Mouse (Mus musculus) midbrain, embryonic 15.5 days (tissue): ENCODE measurements at regions not wholly inside any gene's neighbourhood (a gene's known extent, or its start where the extent isn't known, plus 50 kb on each side); places are given as distances from the start of the nearest gene placed in this dataset.

ENCODE experiments used
- ATAC-seq: fragments of 200-750 bp; cut with Nextera tagmentation; replicated peaks from 2 replicates; pipeline ENCODE4 v1.8.0; 2017; ENCODE audit warnings: moderate TSS enrichment
- H3K27ac ChIP-seq: fragments of 300-500 bp; sonication (generic); 2 replicates; pipeline ENCODE4 v1.5.1; 2015; ENCODE audit warnings: mild to moderate bottlenecking, inconsistent platforms
- H3K27me3 ChIP-seq: fragments of 300-500 bp; sonication (generic); replicated peaks from 2 replicates; pipeline ENCODE4 v1.6.1; 2015; ENCODE audit warnings: inconsistent platforms
- H3K36me3 ChIP-seq: fragments of 300-500 bp; sonication (generic); replicated peaks from 2 replicates; pipeline ENCODE4 v1.6.1; 2015; ENCODE audit warnings: inconsistent platforms
- H3K4me1 ChIP-seq: fragments of 300-500 bp; sonication (generic); 2 replicates; pipeline ENCODE4 v1.6.1; 2015; ENCODE audit warnings: inconsistent platforms
- H3K4me2 ChIP-seq: fragments of 300-500 bp; sonication (generic); 2 replicates; pipeline ENCODE4 v1.6.1; 2015; ENCODE audit warnings: inconsistent platforms, mild to moderate bottlenecking, moderate library complexity
- H3K4me3 ChIP-seq: fragments of 300-500 bp; sonication (generic); 2 replicates; pipeline ENCODE4 v1.5.1; 2015; ENCODE audit warnings: mild to moderate bottlenecking, inconsistent platforms
- H3K9ac ChIP-seq: fragments of 300-500 bp; sonication (generic); 2 replicates; pipeline ENCODE4 v1.6.1; 2015; ENCODE audit warnings: mild to moderate bottlenecking, inconsistent platforms
- H3K9me3 ChIP-seq: fragments of 300-500 bp; sonication (generic); 2 replicates; pipeline ENCODE4 v1.6.1; 2016; ENCODE audit warnings: inconsistent platforms
- WGBS: fragments of 180-500 bp; shearing (Covaris S2); methylation state at CpG from one replicate; pipeline ENCODE4 v1.1.7; 2015; ENCODE audit warnings: mixed read lengths; 5-methylcytosine and 5-hydroxymethylcytosine counted together

- Histone ChIP-seq H3K4me1 (no peaks in the 10 kb centered on the region), H3K4me3 (no peak overlapping the region), H3K9me3 (no peaks in the 10 kb centered on the region), H3K36me3 (no peaks in the 10 kb centered on the region), H3K27me3 (no peaks in the 10 kb centered on the region), H3K9ac (no peak overlapping the region), H3K27ac (no peak overlapping the region), H3K4me2 (no peak overlapping the region)
- ATAC-seq, result no peak
- WGBS, result 92% methylated on average over 8 of the region's 8 CpGs
These were observed 81.2 kb upstream of the Eef1e1 start for GRCm38 (mm10) chr13:38740066-38740465.

GRCm38 (mm10) chr13:38736361-38737035 is 77.6 kb upstream of the Eef1e1 start:
- no peak overlapping the region for H3K4me3 ChIP-seq
- H3K4me1 ChIP-seq, result no peaks in the 10 kb centered on the region

GRCm38 (mm10) chr13:38735294-38735693 is 76.4 kb upstream of the Eef1e1 start:
- no peaks in the 10 kb centered on the region for H3K9me3 ChIP-seq
- no peak overlapping the region for H3K9ac ChIP-seq
- H3K36me3 ChIP-seq, result no peaks in the 10 kb centered on the region
- no peak overlapping the region for H3K4me3 ChIP-seq
- no peaks in the 10 kb centered on the region for H3K4me1 ChIP-seq
- WGBS, result 86% methylated on average over 6 of the region's 6 CpGs
- H3K27me3 ChIP-seq, result no peaks in the 10 kb centered on the region
- no peak overlapping the region for H3K27ac ChIP-seq
- no peak for ATAC-seq
- H3K4me2 ChIP-seq, result no peak overlapping the region

More at GRCm38 (mm10) chr13:38736361-38737035, 77.6 kb upstream of the Eef1e1 start:
- no peak overlapping the region for H3K27ac ChIP-seq
- no peak overlapping the region for H3K9ac ChIP-seq
- 97% methylated on average over 4 of the region's 4 CpGs for WGBS
- no peaks in the 10 kb centered on the region for H3K27me3 ChIP-seq
- no peak overlapping the region for H3K4me2 ChIP-seq
- H3K9me3 ChIP-seq, result no peaks in the 10 kb centered on the region
- ATAC-seq, result no peak
- no peaks in the 10 kb centered on the region for H3K36me3 ChIP-seq

GRCm38 (mm10) chr13:38733246-38733645 is 74.4 kb upstream of the Eef1e1 start:
- WGBS, result 87% methylated on average over 4 of the region's 4 CpGs
- Histone ChIP-seq H3K27ac (no peak overlapping the region), H3K4me3 (no peak overlapping the region), H3K9me3 (no peaks in the 10 kb centered on the region), H3K9ac (no peak overlapping the region), H3K27me3 (no peaks in the 10 kb centered on the region), H3K4me2 (no peak overlapping the region), H3K4me1 (no peaks in the 10 kb centered on the region), H3K36me3 (no peaks in the 10 kb centered on the region)
- ATAC-seq, result no peak

- Histone ChIP-seq H3K4me3 (no peak overlapping the region), H3K36me3 (no peaks in the 10 kb centered on the region), H3K9me3 (no peaks in the 10 kb centered on the region), H3K27ac (no peak overlapping the region), H3K27me3 (no peaks in the 10 kb centered on the region), H3K9ac (no peak overlapping the region), H3K4me2 (no peak overlapping the region), H3K4me1 (no peaks in the 10 kb centered on the region)
- ATAC-seq, result no peak
- WGBS, result 92% methylated on average over 4 of the region's 4 CpGs
These were observed 66.6 kb upstream of the Eef1e1 start for GRCm38 (mm10) chr13:38725452-38725851.

- Histone ChIP-seq H3K4me2 (no peak overlapping the region), H3K4me3 (no peak overlapping the region), H3K27me3 (no peaks in the 10 kb centered on the region), H3K27ac (no peak overlapping the region), H3K4me1 (no peaks in the 10 kb centered on the region), H3K36me3 (no peaks in the 10 kb centered on the region), H3K9me3 (no peaks in the 10 kb centered on the region), H3K9ac (no peak overlapping the region)
- WGBS, result 99% methylated on average over 3 of the region's 3 CpGs
- ATAC-seq, result no peak
These were observed 62.3 kb upstream of the Eef1e1 start for GRCm38 (mm10) chr13:38721166-38721565.

GRCm38 (mm10) chr13:38714838-38715237 is 56.0 kb upstream of the Eef1e1 start:
- no peak overlapping the region for H3K4me2 ChIP-seq
- ATAC-seq, result no peak
- WGBS, result 92% methylated on average over 5 of the region's 5 CpGs

More at GRCm38 (mm10) chr13:38714838-38715237, 56.0 kb upstream of the Eef1e1 start:
- Histone ChIP-seq H3K4me3 (no peak overlapping the region), H3K4me1 (no peaks in the 10 kb centered on the region), H3K36me3 (no peaks in the 10 kb centered on the region), H3K27ac (no peak overlapping the region), H3K9ac (no peak overlapping the region), H3K27me3 (no peaks in the 10 kb centered on the region), H3K9me3 (no peaks in the 10 kb centered on the region)
